Mouse (Mus musculus): ENCODE data around the gene E2f7. TPM values are rescaled to one million over a fixed set of nuclear protein-coding genes. Genes with fewer than 3 reads are reported as not detected.

The E2f7 gene
- total RNA-seq (2012; rRNA removed) (4.2 and 5.7 TPM in 2 replicates), polyA plus RNA-seq (2012; ENCODE audit: insufficient read depth in 1 of 2, insufficient read length in 2 of 2, low read depth in 1 of 2, low replicate concordance in 2 of 2, missing spikeins in 1 of 2) (10 to 100 TPM; 16.2 to 26.4 TPM)

DNA sequence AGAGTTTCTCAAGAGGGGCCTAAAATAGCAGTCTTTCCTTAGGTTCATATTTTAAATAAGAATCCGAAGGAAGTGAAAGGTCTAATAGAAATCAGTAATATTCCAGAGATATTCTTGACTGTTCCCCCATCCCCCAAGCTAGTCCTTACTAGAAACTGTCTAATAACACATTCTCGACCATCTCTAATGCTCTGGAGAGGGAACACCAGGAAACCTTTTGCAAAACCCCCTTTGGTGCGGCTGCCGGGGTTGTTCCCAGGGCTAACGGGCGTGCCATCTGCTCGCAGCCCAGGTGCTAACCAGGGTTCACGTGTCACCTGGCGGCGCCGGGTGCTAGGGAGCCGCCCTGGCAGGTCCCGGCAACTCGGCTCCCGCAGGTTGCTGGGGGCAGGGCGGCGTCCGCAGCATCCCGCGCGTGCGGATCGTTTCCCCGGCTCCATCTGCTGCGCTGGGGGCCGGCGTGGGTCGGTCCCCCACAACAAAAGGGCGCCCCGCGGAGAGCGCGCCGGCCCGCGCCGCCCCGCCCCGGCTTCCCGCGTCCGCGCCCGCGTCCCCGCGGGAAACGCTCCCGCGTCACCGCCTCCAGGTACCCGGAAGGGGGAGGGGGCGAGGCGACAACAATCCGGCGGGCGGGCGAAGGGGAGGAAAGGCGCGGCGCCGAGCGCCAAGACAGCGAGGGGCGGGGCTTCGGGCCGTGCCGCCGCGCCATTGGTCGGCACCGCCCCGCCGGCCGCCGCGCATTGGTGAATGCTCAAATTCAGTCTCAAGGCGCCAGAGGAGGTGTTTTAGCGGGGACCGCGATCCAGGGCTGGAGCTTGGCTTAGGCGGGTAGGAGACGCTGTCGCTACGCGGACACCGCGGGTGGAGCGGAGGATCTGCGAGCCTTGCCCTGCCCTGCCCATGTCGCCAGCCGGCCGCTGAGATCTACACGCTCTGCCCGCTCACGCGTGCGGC lies at the start of gene E2f7:
TSS of gene E2f7 (plus strand) at position 754 of the 954 bp plus-strand sequence.
- peaks cover 6 to 7% of the 10 kb centered on the region in 2 experiments; a peak in 3 of 4 replicates for H3K4me1 ChIP-seq (ENCODE audit: control insufficient read depth in 1 of 2, insufficient read depth in 2 of 2, low read length in 2 of 2)
- H3K4me3 ChIP-seq (ENCODE audit: control insufficient read depth in 1 of 2, insufficient read depth in 1 of 2, low read depth in 2 of 2, low read length in 2 of 2) = peak within 1 kb of the TSS; percentile 84 to 85
- TF ChIP-seq E2F4 (IDR thresholded peaks at IDR 0.05; ENCODE audit: borderline replicate concordance, low read depth, low read length) (peak; percentile 67; the same call in 1 of the 2 replicates), RAD21 (IDR thresholded peaks at IDR 0.05; ENCODE audit: low read depth, low read length) (no peak), ELF1 (IDR thresholded peaks at IDR 0.05; ENCODE audit: low read depth, low read length) (peak; percentile 79), USF1 (IDR thresholded peaks at IDR 0.05; ENCODE audit: low read depth, low read length) (no peak), TCF12 (IDR thresholded peaks at IDR 0.05; ENCODE audit: low read depth, low read length) (peak; percentile 25; the same call in 1 of the 2 replicates), ZKSCAN1 (IDR thresholded peaks at IDR 0.05; ENCODE audit: low read depth, low read length) (no peak), POLR2AphosphoS2 (IDR thresholded peaks at IDR 0.05; ENCODE audit: low read length) (peak; percentile 45; the same call in 1 of the 2 replicates), TAL1 (IDR thresholded peaks at IDR 0.05; ENCODE audit: low read length) (no peak), MYC (IDR thresholded peaks at IDR 0.05; ENCODE audit: low read depth, low read length) (peak; percentile 65; the same call in 1 of the 2 replicates), HCFC1 (IDR thresholded peaks at IDR 0.05; ENCODE audit: low read depth, low read length) (no peak; the same call in 1 of the 2 replicates), KAT2A (conservative IDR thresholded peaks at IDR 0.05; ENCODE audit: low read depth, low read length) (no peak; the same call in 1 of the 2 replicates), SIN3A (IDR thresholded peaks at IDR 0.05; ENCODE audit: low read length) (peak; percentile 61), NELFE (IDR thresholded peaks at IDR 0.05; ENCODE audit: low read depth, low read length) (peak; percentile 88), TBP (IDR thresholded peaks at IDR 0.05; ENCODE audit: low read depth, low read length) (peak; percentile 52; the same call in 1 of the 2 replicates), MAZ (IDR thresholded peaks at IDR 0.05; ENCODE audit: low read depth, low read length) (peak; percentile 52; the same call in 1 of the 2 replicates), MAX (IDR thresholded peaks at IDR 0.05; ENCODE audit: low read length) (peak; percentile 36), POLR2A (IDR thresholded peaks at IDR 0.05; ENCODE audit: control insufficient read depth in 1 of 2, insufficient read depth in 1 of 2, low read depth in 1 of 2, low read length in 2 of 2, poor library complexity in 1 of 2) (peak; percentile 80 to 86), MXI1 (IDR thresholded peaks at IDR 0.05; ENCODE audit: low read depth, low read length) (peak; percentile 78), ZMIZ1 (IDR thresholded peaks at IDR 0.05; ENCODE audit: low read depth, low read length) (peak; percentile 64; the same call in 1 of the 2 replicates)
- H3K79me2 ChIP-seq (ENCODE audit: control insufficient read depth, insufficient read depth, low read length, poor library complexity) = peaks cover 6% of the 10 kb centered on the region; the same call in 1 of the 2 replicates
- no peaks in the 10 kb centered on the region for H3K9me3 ChIP-seq (replicated peaks; ENCODE audit: insufficient read depth, low read length)
- peak within 1 kb of the TSS; percentile 49 for H3K27ac ChIP-seq (ENCODE audit: control insufficient read depth, low read depth, low read length)
- H3K9ac ChIP-seq (ENCODE audit: control insufficient read depth, low read depth, low read length, poor library complexity, severe bottlenecking) = peak within 1 kb of the TSS; percentile 86
- H3K27me3 ChIP-seq (ENCODE audit: control insufficient read depth in 1 of 2, insufficient read depth in 2 of 2, low read length in 2 of 2) = peaks cover 4 to 10% of the 10 kb centered on the region in 2 experiments
- peak; percentile 94 for DNase-seq (ENCODE audit: low read depth, low spot score)
- peaks cover 1 to 5% of the 10 kb centered on the region in 2 experiments; a peak in 1 of 4 replicates for H3K36me3 ChIP-seq (ENCODE audit: control insufficient read depth in 1 of 2, insufficient read depth in 2 of 2, low read length in 2 of 2)
